Mouse (Mus musculus) thymus, postnatal 10 days (tissue): ENCODE results near the gene Abca2.

Experiments used
- DNase-seq, 2 experiments: peaks; one replicate each; pipeline ENCODE4 v3.0.0; 2021; ENCODE audit warnings: low spot score in 2 of 2

The Abca2 gene

GRCm38 (mm10) chr2:25493476-25493961, 65.0 kb downstream of the Abca2 start, which contains the start of gene Lcn12:
Gene Lcn12 (minus strand): TSS chr2:25493911.
- DNase-seq = no peak

- DNase-seq = no peak
Measured at GRCm38 (mm10) chr2:25496462-25496861, 68.0 kb downstream of the Abca2 start.
